Mouse (Mus musculus): ENCODE results near the gene Ttc36. TPM values are rescaled to one million over a fixed set of nuclear protein-coding genes. Genes with fewer than 3 reads are reported as not detected.
A peak's percentile ranks its signal among the peaks of the same experiment; 100 is the strongest.
"Not testable (repeated sequence)": the region's sequence is repeated elsewhere in the genome, so short reads cannot be mapped to it uniquely, and the experiment has no call there.

Gene Ttc36
- polyA plus RNA-seq, 1 experiment from 2014 or later, result not detected

DNA sequence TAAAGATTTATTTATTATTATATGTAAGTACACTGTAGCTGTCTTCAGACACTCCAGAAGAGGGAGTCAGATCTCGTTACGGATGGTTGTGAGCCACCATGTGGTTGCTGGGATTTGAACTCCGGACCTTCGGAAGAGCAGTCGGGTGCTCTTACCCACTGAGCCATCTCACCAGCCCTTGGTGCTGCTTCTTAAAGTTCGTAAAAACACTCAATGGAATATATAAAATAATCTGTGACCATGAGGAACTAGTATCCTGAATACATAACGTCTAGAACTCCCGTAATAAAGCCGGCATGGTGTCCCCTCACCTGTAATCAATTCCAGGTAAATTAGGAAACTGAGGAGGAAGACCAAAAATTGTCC, 34.9 kb downstream of the Ttc36 start:
- not testable (repeated sequence) for H3K4me1 ChIP-seq (ENCODE audit: control insufficient read depth, insufficient read depth, low read length); ATAC-seq (ENCODE audit: insufficient number of reproducible peaks, low FRiP score, low TSS enrichment, low read depth); H3K27ac ChIP-seq (replicated peaks; ENCODE audit: low read depth, low read length); H3K9me3 ChIP-seq (ENCODE audit: control insufficient read depth, low read length); H3K27me3 ChIP-seq (ENCODE audit: control insufficient read depth, insufficient read depth, low read length); H3K36me3 ChIP-seq (ENCODE audit: control insufficient read depth, insufficient read depth, low read length); DNase-seq (ENCODE audit: low spot score); H3K4me2 ChIP-seq (ENCODE audit: low read depth, severe bottlenecking); H3K9ac ChIP-seq (ENCODE audit: low read length)
- H3K4me3 ChIP-seq (ENCODE audit: low read depth, low read length), result peak overlapping the region; percentile 10; the same call in 1 of the 2 replicates
- 49% methylated on average over 7 of the region's 9 CpGs for WGBS

DNA sequence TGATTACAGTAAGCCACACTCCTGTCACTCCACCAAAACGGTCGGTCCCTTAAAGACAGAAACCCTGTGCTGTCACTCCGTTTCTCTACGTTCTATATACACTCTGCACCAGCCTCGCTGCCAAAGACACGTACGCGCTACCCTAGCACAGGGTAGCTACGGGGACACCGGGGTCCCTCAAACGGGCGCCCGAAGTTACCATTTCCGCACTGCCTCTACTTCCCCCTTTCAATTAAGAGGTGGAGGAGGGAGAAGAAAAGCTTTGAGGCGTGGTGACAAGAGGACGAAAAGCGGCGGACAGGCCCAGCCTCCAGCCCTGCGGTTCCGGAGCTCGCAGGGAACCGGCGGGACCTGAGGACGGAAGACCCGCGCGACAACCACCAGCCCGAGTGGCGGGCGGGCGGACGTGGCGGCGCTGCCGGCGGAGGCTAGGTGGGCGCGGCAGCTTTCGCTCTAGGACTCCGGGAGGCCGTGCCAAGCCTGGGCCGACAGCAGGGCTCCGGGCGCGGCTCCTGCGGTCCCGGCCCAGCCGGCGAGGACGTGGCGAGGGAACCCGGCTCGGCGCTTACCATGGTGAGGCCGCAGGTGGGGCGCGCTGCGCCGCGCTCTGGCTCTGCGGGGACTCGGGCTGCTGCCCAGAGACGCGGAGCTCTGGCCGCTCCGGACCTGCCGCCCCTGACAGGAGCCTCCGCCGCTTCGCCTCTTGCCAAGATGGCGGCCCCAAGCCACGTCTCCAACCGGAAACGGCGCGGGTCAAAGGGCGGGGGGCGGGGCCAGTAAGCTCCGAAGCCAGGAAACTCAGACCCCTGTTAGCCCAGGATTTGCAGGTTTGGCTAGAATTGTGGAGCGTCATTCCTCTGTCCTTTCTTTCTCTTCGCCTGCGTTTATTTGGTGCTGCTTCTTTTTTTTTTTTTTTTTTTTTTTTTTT, 35.5 kb downstream of the Ttc36 start, which contains the start of the genes Arcn1 and Ift46:
Gene Arcn1, minus strand, starts transcription at position 745 of the 928 bp plus-strand sequence.
Gene Ift46, plus strand, starts transcription at position 808 of the 928 bp plus-strand sequence.
- H3K36me3 ChIP-seq (ENCODE audit: control insufficient read depth, insufficient read depth, low read length), result 0 out of 2 replicates have a peak, but pooled peaks cover 2% of the 10 kb centered on the region
- ATAC-seq (ENCODE audit: insufficient number of reproducible peaks, low FRiP score, low TSS enrichment, low read depth) (peak; percentile 88), DNase-seq (ENCODE audit: low spot score) (peak; percentile 86)
- under 1% methylated on average over 76 of the region's 82 CpGs for WGBS
- peak within 1 kb of the TSS; percentile 77 for H3K4me2 ChIP-seq (ENCODE audit: low read depth, severe bottlenecking)
- H3K4me3 ChIP-seq (ENCODE audit: low read depth, low read length), result peak within 1 kb of the TSS; percentile 99
- peak within 1 kb of the TSS; percentile 94 for H3K27ac ChIP-seq (replicated peaks; ENCODE audit: low read depth, low read length)
- no peaks in the 10 kb centered on the region for H3K9me3 ChIP-seq (ENCODE audit: control insufficient read depth, low read length)
- H3K27me3 ChIP-seq (ENCODE audit: control insufficient read depth, insufficient read depth, low read length), result no peaks in the 10 kb centered on the region
- peak within 1 kb of the TSS; percentile 97 for H3K9ac ChIP-seq (ENCODE audit: low read length)
- H3K4me1 ChIP-seq (ENCODE audit: control insufficient read depth, insufficient read depth, low read length), result no peaks in the 10 kb centered on the region

DNA sequence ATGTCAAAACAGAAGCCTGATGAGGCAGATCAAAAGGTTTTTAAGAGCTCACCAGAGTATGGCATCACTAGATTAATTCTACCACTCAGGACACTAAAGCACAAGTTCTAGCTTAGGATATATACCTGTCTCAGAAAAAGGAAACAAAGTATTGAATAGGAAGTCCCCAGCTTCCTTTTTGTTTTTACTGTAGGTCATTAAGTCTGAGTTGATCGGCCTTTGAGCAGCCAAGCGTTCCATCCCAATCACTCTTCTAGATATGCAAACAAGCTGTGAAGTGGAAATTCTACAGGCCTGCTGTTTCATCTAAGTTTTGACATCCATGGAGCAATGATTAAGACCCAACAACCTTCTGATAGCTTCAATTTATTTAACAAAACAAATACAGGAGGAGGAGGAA, 42.0 kb downstream of the Ttc36 start:
- 92% methylated on average over 2 of the region's 2 CpGs for WGBS
- Histone ChIP-seq H3K27me3 (ENCODE audit: control insufficient read depth, insufficient read depth, low read length) (no peaks in the 10 kb centered on the region), H3K36me3 (ENCODE audit: control insufficient read depth, insufficient read depth, low read length) (peaks cover 12% of the 10 kb centered on the region), H3K4me1 (ENCODE audit: control insufficient read depth, insufficient read depth, low read length) (no peaks in the 10 kb centered on the region), H3K27ac (replicated peaks; ENCODE audit: low read depth, low read length) (no peak overlapping the region), H3K9ac (ENCODE audit: low read length) (no peak overlapping the region), H3K4me2 (ENCODE audit: low read depth, severe bottlenecking) (no peak overlapping the region), H3K4me3 (ENCODE audit: low read depth, low read length) (no peak overlapping the region), H3K9me3 (ENCODE audit: control insufficient read depth, low read length) (no peaks in the 10 kb centered on the region)
- ATAC-seq (ENCODE audit: insufficient number of reproducible peaks, low FRiP score, low TSS enrichment, low read depth) (no peak), DNase-seq (ENCODE audit: low spot score) (no peak)

Other genes with a start within 250 kb of the Ttc36 start
- gene Cxcr5, start 241.2 kb downstream of the Ttc36 start, polyA plus RNA-seq (2014; fragmentation: Nextera tagmentation; extraction: Ambion mirVana), result 0.05 TPM in 1 of 2 replicates, not detected in the other
- 16.1 and 18.2 TPM in 2 replicates for gene Ddx6, start 198.2 kb downstream of the Ttc36 start, polyA plus RNA-seq (2014; fragmentation: Nextera tagmentation; extraction: Ambion mirVana)
- not detected in 2 replicates for gene Treh, start 129.8 kb downstream of the Ttc36 start, polyA plus RNA-seq (2014; fragmentation: Nextera tagmentation; extraction: Ambion mirVana)
- 41.6 and 44.1 TPM in 2 replicates for gene Phldb1, start 67.9 kb downstream of the Ttc36 start, polyA plus RNA-seq (2014; fragmentation: Nextera tagmentation; extraction: Ambion mirVana)
- 209 and 223 TPM in 2 replicates for gene Arcn1, start 35.2 kb downstream of the Ttc36 start, polyA plus RNA-seq (2014; fragmentation: Nextera tagmentation; extraction: Ambion mirVana)
- 134 and 152 TPM in 2 replicates for gene Ift46, start 35.2 kb downstream of the Ttc36 start, polyA plus RNA-seq (2014; fragmentation: Nextera tagmentation; extraction: Ambion mirVana)
- gene Tmem25, start 3.8 kb downstream of the Ttc36 start, polyA plus RNA-seq (2014; fragmentation: Nextera tagmentation; extraction: Ambion mirVana), result 1.7 and 2.7 TPM in 2 replicates
- gene Kmt2a, start 78.2 kb upstream of the Ttc36 start, polyA plus RNA-seq (2014; fragmentation: Nextera tagmentation; extraction: Ambion mirVana), result 13.7 and 14.8 TPM in 2 replicates
- 574 and 614 TPM in 2 replicates for gene Atp5l, start 117.7 kb upstream of the Ttc36 start, polyA plus RNA-seq (2014; fragmentation: Nextera tagmentation; extraction: Ambion mirVana)
- gene Ube4a, start 162.5 kb upstream of the Ttc36 start, polyA plus RNA-seq (2014; fragmentation: Nextera tagmentation; extraction: Ambion mirVana), result 27.9 and 31.6 TPM in 2 replicates
- 0.33 and 0.37 TPM in 2 replicates for gene Cd3g, start 177.4 kb upstream of the Ttc36 start, polyA plus RNA-seq (2014; fragmentation: Nextera tagmentation; extraction: Ambion mirVana)
- not detected in 2 replicates for gene Cd3d, start 178.7 kb upstream of the Ttc36 start, polyA plus RNA-seq (2014; fragmentation: Nextera tagmentation; extraction: Ambion mirVana)
- not detected in 2 replicates for gene Cd3e, start 206.6 kb upstream of the Ttc36 start, polyA plus RNA-seq (2014; fragmentation: Nextera tagmentation; extraction: Ambion mirVana)
- 11.6 and 14.1 TPM in 2 replicates for gene Mpzl2, start 236.7 kb upstream of the Ttc36 start, polyA plus RNA-seq (2014; fragmentation: Nextera tagmentation; extraction: Ambion mirVana)